Mouse (Mus musculus) forebrain, embryonic 14.5 days (tissue): ENCODE measurements around the gene Vmn2r75. TPM values are rescaled to one million over a fixed set of nuclear protein-coding genes. Genes with fewer than 3 reads are reported as not detected.
"Not testable (repeated sequence)": the region's sequence is repeated elsewhere in the genome, so short reads cannot be mapped to it uniquely, and the experiment has no call there.

Experiments
- ATAC-seq: fragments of 200-750 bp; cut with Nextera tagmentation; 2 replicates; pipeline ENCODE4 v1.8.0; 2017; ENCODE audit warnings: mild to moderate bottlenecking, moderate library complexity
- DNase-seq: peaks from one replicate; pipeline ENCODE4 v3.0.0-alpha.2; 2015; ENCODE audit warnings: low spot score
- H3K27ac ChIP-seq: fragments of 300-500 bp; sonication (generic); 2 replicates; pipeline ENCODE4 v1.5.1; 2014; ENCODE audit warnings: low read depth, mild to moderate bottlenecking, control low read depth, low read length, moderate library complexity
- H3K27me3 ChIP-seq: fragments of 300-500 bp; sonication (generic); replicated peaks from 2 replicates; pipeline ENCODE4 v1.6.1; 2014; ENCODE audit warnings: low read length, control low read depth, mixed read lengths; ENCODE audit not compliant: control insufficient read depth, insufficient read depth
- H3K36me3 ChIP-seq: fragments of 300-500 bp; sonication (generic); 2 replicates; pipeline ENCODE4 v1.6.1; 2014; ENCODE audit warnings: low read length, control low read depth; ENCODE audit not compliant: control insufficient read depth, insufficient read depth
- H3K4me1 ChIP-seq: fragments of 300-500 bp; sonication (generic); 2 replicates; pipeline ENCODE4 v1.6.1; 2014; ENCODE audit warnings: antibody characterized with exemption, low read length, control low read depth; ENCODE audit not compliant: control insufficient read depth, insufficient read depth
- H3K4me2 ChIP-seq: fragments of 300-500 bp; sonication (generic); 2 replicates; pipeline ENCODE4 v1.6.1; 2014; ENCODE audit warnings: mild to moderate bottlenecking, control low read depth, low read length
- H3K4me3 ChIP-seq: fragments of 300-500 bp; sonication (generic); 2 replicates; pipeline ENCODE4 v1.5.1; 2014; ENCODE audit warnings: low read depth, low read length, control low read depth
- H3K9ac ChIP-seq: fragments of 300-500 bp; sonication (generic); 2 replicates; pipeline ENCODE4 v1.6.1; 2014; ENCODE audit warnings: mild to moderate bottlenecking, low read length, control low read depth, moderate library complexity
- H3K9me3 ChIP-seq: fragments of 300-500 bp; sonication (generic); replicated peaks from 2 replicates; pipeline ENCODE4 v1.6.1; 2016; ENCODE audit warnings: low read length, control low read depth, mixed read lengths; ENCODE audit not compliant: control insufficient read depth
- WGBS: fragments of 180-500 bp; shearing (Covaris S2); extraction: QIAGEN DNeasy Blood & Tissue Kit; methylation state at CpG from one replicate; pipeline ENCODE4 v1.1.7; 2014; 5-methylcytosine and 5-hydroxymethylcytosine counted together
- polyA plus RNA-seq: library from polyadenylated mRNA; unstranded; fragments of >200 nt; fragmentation: Nextera tagmentation; extraction: Ambion mirVana; gene quantifications from 2 replicates; pipeline ENCODE4 v1.2.1, GENCODE M21; 2014

Vmn2r75 gene
- not detected in 2 replicates for polyA plus RNA-seq

DNA sequence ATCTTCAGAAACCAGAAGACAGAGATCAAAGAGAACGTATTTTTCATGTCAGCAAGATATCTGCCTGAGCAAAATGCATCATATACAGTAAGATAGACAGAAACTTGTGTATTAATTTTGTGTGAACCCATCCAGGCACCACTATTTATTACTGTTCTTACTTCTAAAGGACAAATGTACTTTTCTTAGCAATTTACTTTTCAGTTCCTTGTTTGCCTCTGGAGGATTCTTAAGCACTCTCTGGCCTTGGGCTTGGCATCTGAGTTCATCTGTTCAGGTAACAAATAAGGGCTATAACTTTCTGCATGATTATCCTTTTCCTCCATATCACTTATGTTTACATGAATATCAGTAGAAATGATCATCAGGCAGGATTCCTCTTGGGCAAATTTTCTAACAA, at the start of gene Vmn2r75:
Vmn2r75 (minus strand) TSS at position 101 of the 400 bp plus-strand sequence.
- not testable (repeated sequence) for H3K4me2 ChIP-seq, ATAC-seq, H3K4me1 ChIP-seq, H3K9ac ChIP-seq, H3K9me3 ChIP-seq, DNase-seq, H3K36me3 ChIP-seq, H3K27me3 ChIP-seq, H3K27ac ChIP-seq, H3K4me3 ChIP-seq
- 52% methylated on average over 1 of the region's 1 CpGs for WGBS

DNA sequence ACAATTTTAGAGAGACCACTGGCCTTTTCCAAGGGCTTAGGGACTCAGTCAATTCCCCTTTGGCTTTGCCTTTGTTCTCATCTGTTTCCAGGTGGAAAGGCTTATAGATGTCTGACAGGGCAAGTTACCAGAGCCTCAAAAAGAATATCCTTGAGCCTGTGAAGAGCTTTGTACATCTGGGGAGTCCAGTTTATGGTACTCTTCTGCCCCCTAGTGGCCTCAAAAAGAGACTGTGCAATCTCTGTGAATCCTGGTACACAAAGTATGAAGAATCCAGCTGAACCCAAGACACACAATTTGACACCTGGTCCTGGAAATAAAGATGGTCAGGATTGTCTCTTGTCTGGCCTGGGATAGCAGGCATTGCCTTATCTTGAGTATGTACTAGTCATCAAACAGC, 39.8 kb upstream of the Vmn2r75 start:
- no peaks in the 10 kb centered on the region for H3K36me3 ChIP-seq
- H3K27ac ChIP-seq, result no peak overlapping the region
- peak; percentile 16 for DNase-seq
- no peaks in the 10 kb centered on the region for H3K9me3 ChIP-seq
- H3K4me3 ChIP-seq, result no peak overlapping the region
- H3K4me1 ChIP-seq, result no peaks in the 10 kb centered on the region
- ATAC-seq, result no peak
- no peaks in the 10 kb centered on the region for H3K27me3 ChIP-seq
- no peak overlapping the region for H3K9ac ChIP-seq
- H3K4me2 ChIP-seq, result no peak overlapping the region

Other genes starting within 250 kb of the Vmn2r75 start
- not detected in 2 replicates for gene Vmn2r74, start 210.1 kb downstream of the Vmn2r75 start, polyA plus RNA-seq
- not detected in 2 replicates for gene Vmn2r76, start 74.5 kb upstream of the Vmn2r75 start, polyA plus RNA-seq
- gene Olfr310, start 105.4 kb upstream of the Vmn2r75 start, polyA plus RNA-seq, result not detected in 2 replicates
- gene Olfr309, start 141.9 kb upstream of the Vmn2r75 start, polyA plus RNA-seq, result not detected in 2 replicates
- not detected in 2 replicates for gene Olfr308, start 153.9 kb upstream of the Vmn2r75 start, polyA plus RNA-seq
- not detected in 2 replicates for gene Olfr307, start 165.8 kb upstream of the Vmn2r75 start, polyA plus RNA-seq
- not detected in 2 replicates for gene Olfr305, start 195.2 kb upstream of the Vmn2r75 start, polyA plus RNA-seq
- gene Olfr304, start 214.9 kb upstream of the Vmn2r75 start, polyA plus RNA-seq, result not detected in 2 replicates
- not detected in 2 replicates for gene Olfr303, start 226.0 kb upstream of the Vmn2r75 start, polyA plus RNA-seq
- gene Olfr301, start 232.1 kb upstream of the Vmn2r75 start, polyA plus RNA-seq, result not detected in 2 replicates